Mouse (Mus musculus) stomach, postnatal 0 days (tissue): ENCODE data around the gene Senp7. TPM values are rescaled to one million over a fixed set of nuclear protein-coding genes. Genes with fewer than 3 reads are reported as not detected.
A peak's percentile ranks its signal among the peaks of the same experiment; 100 is the strongest.

Source experiments
- ATAC-seq: fragments of 200-750 bp; cut with Nextera tagmentation; 2 replicates; pipeline ENCODE4 v1.8.0; 2017; ENCODE audit not compliant: low FRiP score, low TSS enrichment
- DNase-seq: peaks from one replicate; pipeline ENCODE4 v3.0.0-alpha.2; 2016; ENCODE audit warnings: low spot score
- H3K27ac ChIP-seq: fragments of 300-500 bp; sonication (generic); replicated peaks from 2 replicates; pipeline ENCODE4 v1.5.1; 2014; ENCODE audit warnings: mild to moderate bottlenecking, control low read depth
- H3K27me3 ChIP-seq: fragments of 300-500 bp; sonication (generic); 2 replicates; pipeline ENCODE4 v1.6.1; 2014; ENCODE audit warnings: low read length; ENCODE audit not compliant: control insufficient read depth, insufficient read depth
- H3K36me3 ChIP-seq: fragments of 300-500 bp; sonication (generic); 2 replicates; pipeline ENCODE4 v1.6.1; 2014; ENCODE audit warnings: low read length, mixed read lengths; ENCODE audit not compliant: control insufficient read depth, insufficient read depth
- H3K4me1 ChIP-seq: fragments of 300-500 bp; sonication (generic); replicated peaks from 2 replicates; pipeline ENCODE4 v1.6.1; 2014; ENCODE audit warnings: antibody characterized with exemption; ENCODE audit not compliant: control insufficient read depth, insufficient read depth
- H3K4me2 ChIP-seq: fragments of 300-500 bp; sonication (generic); replicated peaks from 2 replicates; pipeline ENCODE4 v1.6.1; 2014; ENCODE audit warnings: low read depth, mild to moderate bottlenecking, control low read depth, moderate library complexity
- H3K4me3 ChIP-seq: fragments of 300-500 bp; sonication (generic); 2 replicates; pipeline ENCODE4 v1.5.1; 2014; ENCODE audit warnings: low read depth, low read length, control low read depth
- H3K9ac ChIP-seq: fragments of 300-500 bp; sonication (generic); 2 replicates; pipeline ENCODE4 v1.6.1; 2014; ENCODE audit warnings: mild to moderate bottlenecking, low read length, control low read depth, mixed read lengths
- H3K9me3 ChIP-seq: fragments of 300-500 bp; sonication (generic); 2 replicates; pipeline ENCODE4 v1.6.1; 2016; ENCODE audit warnings: low read length; ENCODE audit not compliant: control insufficient read depth
- CTCF ChIP-seq: IDR thresholded peaks from 2 replicates; pipeline ENCODE4 v1.5.1; 2016; ENCODE audit warnings: antibody characterized with exemption, low read depth, mild to moderate bottlenecking, moderate library complexity
- EP300 ChIP-seq: optimal IDR thresholded peaks from 2 replicates; pipeline ENCODE3; 2016; ENCODE audit warnings: antibody characterized with exemption
- WGBS: fragments of 180-500 bp; shearing (Covaris S2); extraction: QIAGEN DNeasy Blood & Tissue Kit; methylation state at CpG from one replicate; pipeline ENCODE4 v1.1.7; 2014; 5-methylcytosine and 5-hydroxymethylcytosine counted together
- polyA plus RNA-seq: library from polyadenylated mRNA; unstranded; fragments of >200 nt; fragmentation: Nextera tagmentation; extraction: Ambion mirVana; gene quantifications from 2 replicates; pipeline ENCODE4 v1.2.1, GENCODE M21; 2015

Senp7 gene
- polyA plus RNA-seq, 1 experiment from 2014 or later = 12.6 TPM

GRCm38 (mm10) chr16:56147679-56148078, 99.5 kb downstream of the Senp7 start:
- Histone ChIP-seq H3K9ac (no peak overlapping the region), H3K27me3 (no peaks in the 10 kb centered on the region), H3K36me3 (no peaks in the 10 kb centered on the region), H3K4me1 (no peaks in the 10 kb centered on the region), H3K4me2 (no peak overlapping the region), H3K27ac (no peak overlapping the region), H3K9me3 (no peaks in the 10 kb centered on the region), H3K4me3 (no peak overlapping the region)
- 28% methylated on average over 2 of the region's 2 CpGs for WGBS
- ATAC-seq (no peak), DNase-seq (no peak)
- TF ChIP-seq CTCF (peak; percentile 37), EP300 (no peak)

- no peak for DNase-seq
- Histone ChIP-seq H3K36me3 (peaks cover 7% of the 10 kb centered on the region; the same call in 1 of the 2 replicates), H3K4me1 (no peaks in the 10 kb centered on the region), H3K4me2 (no peak overlapping the region), H3K9me3 (no peaks in the 10 kb centered on the region), H3K27me3 (no peaks in the 10 kb centered on the region), H3K4me3 (no peak overlapping the region), H3K27ac (no peak overlapping the region), H3K9ac (no peak overlapping the region)
- 91% methylated on average over 7 of the region's 7 CpGs for WGBS
- TF ChIP-seq EP300 (no peak), CTCF (no peak)
- no peak for ATAC-seq
Observed at GRCm38 (mm10) chr16:56163466-56163865, 115.3 kb downstream of the Senp7 start.

DNA sequence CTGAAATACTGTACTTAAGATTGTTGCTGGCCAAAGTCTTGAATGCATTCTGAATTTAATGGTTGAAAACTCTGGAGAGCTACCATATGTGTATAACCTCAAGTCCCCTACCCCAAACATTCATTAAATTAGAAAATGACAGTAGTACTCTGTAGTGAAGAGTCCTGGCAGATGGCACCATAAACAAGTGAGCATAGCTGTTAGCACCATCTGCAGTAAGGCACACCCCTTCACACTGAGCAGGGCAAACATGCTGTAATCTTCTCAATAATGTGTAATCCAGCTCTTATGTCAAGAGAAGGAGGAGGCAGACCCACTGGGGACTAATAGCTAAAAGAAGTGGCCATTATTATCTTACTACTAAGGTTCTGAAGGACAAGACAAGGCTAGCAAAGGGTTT, 122.1 kb downstream of the Senp7 start:
- DNase-seq (no peak), ATAC-seq (no peak)
- no peaks in the 10 kb centered on the region for H3K9me3 ChIP-seq
- no peak overlapping the region for H3K27ac ChIP-seq
- no peak overlapping the region for H3K9ac ChIP-seq
- no peaks in the 10 kb centered on the region for H3K27me3 ChIP-seq
- no peak overlapping the region for H3K4me2 ChIP-seq
- no peaks in the 10 kb centered on the region for H3K4me1 ChIP-seq
- H3K36me3 ChIP-seq = peaks cover 7% of the 10 kb centered on the region
- H3K4me3 ChIP-seq = no peak overlapping the region
- TF ChIP-seq CTCF = no peak
- no peak for TF ChIP-seq EP300

DNA sequence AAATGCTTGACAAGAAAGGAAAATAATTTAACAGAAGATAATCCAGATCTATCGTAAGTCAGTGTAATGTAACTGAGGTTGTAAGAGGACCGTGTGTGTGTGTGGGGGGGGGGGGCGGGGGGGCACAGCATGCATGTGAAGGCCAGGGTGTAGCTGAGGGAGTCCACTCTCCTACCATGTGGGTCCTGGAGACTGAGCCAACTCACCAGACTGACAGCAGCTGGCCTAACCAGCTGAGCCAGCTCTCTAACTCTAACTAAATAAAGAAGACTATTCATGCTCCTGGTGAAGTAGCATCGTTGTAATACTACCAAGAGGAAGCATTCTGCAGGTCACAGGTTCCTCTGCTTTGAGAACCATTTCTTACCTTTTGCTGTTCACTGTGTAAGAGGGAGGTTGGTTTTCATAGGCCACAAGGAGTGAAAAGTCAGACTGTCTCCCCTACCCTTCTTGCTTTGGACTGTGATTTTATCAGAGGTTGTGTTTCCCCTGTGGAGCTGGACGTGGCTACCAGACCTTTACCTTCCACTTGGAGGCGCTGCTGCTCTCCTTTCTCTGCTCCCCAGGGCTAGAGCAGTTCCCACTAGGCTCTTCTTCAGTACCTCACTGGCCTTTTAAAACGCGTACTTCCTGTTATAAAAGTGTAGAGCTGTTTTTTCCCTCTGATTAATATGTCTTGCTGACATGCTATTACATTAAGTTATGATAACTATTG, 127.9 kb downstream of the Senp7 start:
- H3K4me3 ChIP-seq = no peak overlapping the region
- H3K4me2 ChIP-seq = no peak overlapping the region
- whole genome bisulfite sequencing = 57% methylated on average over 8 of the region's 8 CpGs
- no peak overlapping the region for H3K9ac ChIP-seq
- TF ChIP-seq EP300 (no peak), CTCF (peak; percentile 70)
- H3K27ac ChIP-seq = no peak overlapping the region
- H3K4me1 ChIP-seq = no peaks in the 10 kb centered on the region
- no peaks in the 10 kb centered on the region for H3K27me3 ChIP-seq
- H3K9me3 ChIP-seq = no peaks in the 10 kb centered on the region
- no peak for ATAC-seq
- DNase-seq = peak; percentile 34
- H3K36me3 ChIP-seq = peaks cover 2% of the 10 kb centered on the region

GRCm38 (mm10) chr16:56186863-56187262, 138.7 kb downstream of the Senp7 start:
- Histone ChIP-seq H3K4me2 (no peak overlapping the region), H3K9me3 (no peaks in the 10 kb centered on the region), H3K27me3 (no peaks in the 10 kb centered on the region), H3K4me3 (no peak overlapping the region), H3K9ac (no peak overlapping the region), H3K36me3 (peaks cover 12% of the 10 kb centered on the region), H3K27ac (no peak overlapping the region), H3K4me1 (no peaks in the 10 kb centered on the region)
- ATAC-seq (no peak), DNase-seq (no peak)
- 74% methylated on average over 4 of the region's 4 CpGs for WGBS
- TF ChIP-seq EP300 (no peak), CTCF (no peak)

- ATAC-seq (no peak), DNase-seq (no peak)
- Histone ChIP-seq H3K36me3 (peaks cover 12% of the 10 kb centered on the region), H3K4me1 (no peaks in the 10 kb centered on the region), H3K4me3 (no peak overlapping the region), H3K27me3 (no peaks in the 10 kb centered on the region), H3K27ac (no peak overlapping the region), H3K9ac (no peak overlapping the region), H3K9me3 (no peaks in the 10 kb centered on the region), H3K4me2 (no peak overlapping the region)
- TF ChIP-seq EP300 = no peak
- TF ChIP-seq CTCF = no peak
- WGBS = 87% methylated on average over 9 of the region's 9 CpGs
Observed at GRCm38 (mm10) chr16:56188198-56188597, 140.1 kb downstream of the Senp7 start.
